Mouse (Mus musculus): ENCODE data around the gene Kiss1r.
"Not testable (repeated sequence)": the region's sequence is repeated elsewhere in the genome, so short reads cannot be mapped to it uniquely, and the experiment has no call there.

Kiss1r gene

GRCm38 (mm10) chr10:79916808-79917531 is at the start of gene Kiss1r:
Gene Kiss1r, plus strand, starts transcription at chr10:79916971.
- peak; percentile 89 for DNase-seq (ENCODE audit: low read depth, low spot score)

GRCm38 (mm10) chr10:79871845-79872244 is 44.9 kb upstream of the Kiss1r start:
- DNase-seq (ENCODE audit: low read depth, low spot score) = peak; percentile 62

- no peak for DNase-seq (ENCODE audit: low read depth, low spot score)
Observed at GRCm38 (mm10) chr10:79872862-79873261, 43.9 kb upstream of the Kiss1r start.

GRCm38 (mm10) chr10:79873313-79873712 is 43.5 kb upstream of the Kiss1r start:
- peak; percentile 34 for DNase-seq (ENCODE audit: low read depth, low spot score)

DNA sequence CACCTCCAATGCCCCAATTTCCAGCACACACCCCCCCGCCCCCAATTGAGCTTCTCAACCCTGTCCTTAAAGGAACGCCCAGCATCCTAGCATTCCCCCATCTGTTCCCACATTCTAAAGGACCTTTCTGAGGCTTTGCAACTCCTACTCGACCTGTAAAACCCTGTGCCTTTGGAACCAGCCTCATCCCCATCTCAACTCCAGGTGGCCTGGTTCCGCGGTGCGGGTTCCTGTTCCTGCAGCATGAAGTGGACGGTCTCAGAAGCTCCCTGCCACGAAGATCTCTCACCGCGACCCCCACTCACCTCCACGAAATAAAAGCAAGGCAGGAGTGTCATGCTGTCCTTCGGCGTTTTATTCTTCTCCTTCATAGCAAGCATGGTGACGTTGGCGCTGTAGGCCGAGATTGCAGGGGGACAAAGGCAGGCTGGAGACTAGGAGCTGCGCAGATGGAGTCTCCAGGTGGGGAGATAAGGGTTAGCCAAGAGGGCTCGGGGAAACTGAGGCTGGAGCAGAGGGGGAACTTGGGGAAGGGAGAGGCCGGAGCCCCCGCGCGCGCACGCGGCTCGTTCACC is 43.0 kb upstream of the Kiss1r start:
- DNase-seq (ENCODE audit: low read depth, low spot score) = peak; percentile 34

- DNase-seq (ENCODE audit: low read depth, low spot score) = peak; percentile 68
Observed at GRCm38 (mm10) chr10:79874290-79874862, 42.4 kb upstream of the Kiss1r start, which contains the start of the genes Prtn3 and Plppr3. Gene Prtn3, plus strand, starts transcription at chr10:79874476. Gene Plppr3, minus strand, starts transcription at chr10:79874634.

DNA sequence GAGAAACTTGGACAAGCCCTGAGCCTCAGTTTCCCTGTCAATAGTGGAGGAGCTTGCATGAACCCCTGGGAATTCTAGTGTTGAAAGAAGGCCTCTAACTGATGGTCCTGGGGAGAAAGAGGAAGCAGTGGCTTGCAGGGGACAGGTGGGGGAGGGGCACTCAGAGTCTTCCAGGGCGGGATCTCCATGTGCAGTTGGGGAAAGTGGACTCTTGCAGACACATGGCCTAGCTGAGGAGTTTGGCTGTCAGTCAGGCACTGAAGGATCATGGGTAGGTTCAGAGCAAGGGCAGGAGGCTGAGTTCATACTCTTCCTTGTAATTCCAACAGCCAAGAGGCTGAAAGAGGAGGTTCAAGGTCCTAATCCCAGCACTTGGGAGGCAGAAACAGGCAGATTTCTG is 39.6 kb upstream of the Kiss1r start:
- DNase-seq (ENCODE audit: low read depth, low spot score) = no peak

DNA sequence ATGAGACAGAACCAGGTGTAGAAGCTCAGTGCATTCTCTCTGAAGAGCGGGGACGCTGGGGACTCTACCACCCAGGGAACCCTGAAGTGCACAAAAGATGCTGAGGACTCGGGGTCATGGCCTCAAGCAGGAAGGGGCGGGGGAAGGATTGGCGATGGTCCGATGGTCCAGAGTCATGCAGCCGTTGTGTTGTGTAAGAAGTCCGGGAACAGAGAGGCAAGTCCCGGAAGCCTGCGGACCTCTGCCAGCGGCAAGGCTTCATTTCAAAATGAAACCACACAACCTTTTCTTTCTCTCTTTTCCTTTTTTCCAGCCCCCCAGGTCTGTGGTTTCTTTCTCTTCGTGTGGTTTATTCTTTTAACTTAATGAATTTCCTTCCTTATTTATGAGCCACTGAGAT is 39.0 kb upstream of the Kiss1r start:
- no peak for DNase-seq (ENCODE audit: low read depth, low spot score)

GRCm38 (mm10) chr10:79879527-79879926 is 37.2 kb upstream of the Kiss1r start:
- no peak for DNase-seq (ENCODE audit: low read depth, low spot score)

GRCm38 (mm10) chr10:79880721-79881120 is 36.0 kb upstream of the Kiss1r start:
- DNase-seq (ENCODE audit: low read depth, low spot score) = peak; percentile 34

- no peak for DNase-seq (ENCODE audit: low read depth, low spot score)
Observed at GRCm38 (mm10) chr10:79881981-79882380, 34.8 kb upstream of the Kiss1r start.

DNA sequence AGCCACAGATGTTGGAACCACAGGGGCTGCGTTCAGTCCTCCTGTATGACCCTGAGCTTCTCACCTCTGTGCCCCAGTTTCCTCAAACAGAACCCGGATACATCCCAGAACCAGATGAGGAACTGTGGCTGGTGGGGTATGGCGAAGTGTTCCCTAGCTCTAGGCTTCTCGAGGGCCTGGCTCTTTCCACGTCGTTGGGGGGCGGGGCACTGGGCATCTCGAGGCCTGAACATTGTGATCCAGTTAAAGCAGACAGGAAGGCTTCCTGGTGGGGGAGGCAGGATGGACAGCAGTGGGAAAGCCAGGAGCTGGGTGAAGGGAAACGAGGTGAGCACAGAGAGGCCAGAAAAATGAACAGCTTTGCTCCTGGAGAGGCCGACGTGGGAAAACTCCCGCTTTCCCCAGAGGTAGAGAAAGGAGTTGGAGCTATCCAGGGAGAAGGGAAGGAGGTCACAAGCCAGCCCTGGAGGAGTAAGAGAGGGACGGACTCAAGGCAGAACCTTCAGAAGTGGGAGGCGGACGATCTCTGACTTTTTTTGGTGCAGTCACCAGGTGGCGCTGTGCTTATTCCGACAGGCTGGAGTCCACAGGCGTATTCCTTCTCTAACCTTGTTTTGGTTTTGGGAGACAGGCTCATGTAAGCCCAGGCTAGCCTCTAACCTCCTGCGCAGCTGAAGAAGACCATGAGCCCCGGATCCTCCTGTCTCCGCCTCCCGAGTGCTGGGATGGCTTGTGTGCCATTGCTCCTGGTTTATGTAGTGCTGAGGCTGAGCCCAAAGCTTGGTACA is 33.3 kb upstream of the Kiss1r start:
- DNase-seq (ENCODE audit: low read depth, low spot score) = peak; percentile 94

GRCm38 (mm10) chr10:79884446-79884845 is 32.3 kb upstream of the Kiss1r start:
- DNase-seq (ENCODE audit: low read depth, low spot score) = no peak

DNA sequence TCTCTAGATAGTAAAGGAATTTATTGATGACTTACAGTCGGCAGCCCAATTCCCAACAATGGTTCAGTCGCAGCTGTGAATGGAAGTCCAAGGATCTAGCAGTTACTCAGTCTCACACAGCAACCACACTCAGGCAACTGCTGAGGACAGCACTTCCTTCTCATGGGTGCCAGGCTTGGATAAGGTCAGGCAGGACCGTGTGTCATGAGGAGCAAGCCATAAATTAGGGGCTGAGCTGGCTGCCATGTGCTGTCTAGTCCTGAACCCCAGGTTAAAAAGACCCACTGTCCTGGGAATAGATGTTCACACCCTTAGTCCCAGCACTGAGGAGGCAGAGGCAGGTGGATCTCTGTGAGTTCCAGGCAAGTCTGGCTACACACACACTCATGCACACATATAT is 31.8 kb upstream of the Kiss1r start:
- DNase-seq (ENCODE audit: low read depth, low spot score) = not testable (repeated sequence)

GRCm38 (mm10) chr10:79886054-79886453 is 30.7 kb upstream of the Kiss1r start, which contains the start of gene Elane:
Gene Elane, plus strand, starts transcription at chr10:79886247.
- no peak for DNase-seq (ENCODE audit: low read depth, low spot score)

- DNase-seq (ENCODE audit: low read depth, low spot score) = no peak
Observed at GRCm38 (mm10) chr10:79886611-79887010, 30.2 kb upstream of the Kiss1r start.

DNA sequence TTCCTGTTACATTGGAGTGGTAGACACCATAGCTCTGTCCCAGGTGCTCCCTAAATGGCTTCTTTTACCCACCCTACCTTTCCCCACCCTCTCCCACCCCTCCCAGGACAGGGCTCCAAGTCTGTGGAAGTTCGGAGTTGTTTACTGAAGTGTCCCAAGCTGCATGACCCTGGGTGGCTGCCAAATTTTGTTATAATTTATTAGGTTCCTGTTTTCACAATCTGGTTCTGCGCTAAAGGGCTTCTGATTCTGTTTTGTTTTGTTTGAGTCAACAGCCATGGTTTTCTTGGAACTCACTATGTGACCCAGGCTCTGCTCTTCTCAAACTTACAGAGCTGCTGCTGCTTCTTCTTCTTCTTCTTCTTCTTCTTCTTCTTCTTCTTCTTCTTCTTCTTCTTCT is 27.4 kb upstream of the Kiss1r start:
- no peak for DNase-seq (ENCODE audit: low read depth, low spot score)

DNA sequence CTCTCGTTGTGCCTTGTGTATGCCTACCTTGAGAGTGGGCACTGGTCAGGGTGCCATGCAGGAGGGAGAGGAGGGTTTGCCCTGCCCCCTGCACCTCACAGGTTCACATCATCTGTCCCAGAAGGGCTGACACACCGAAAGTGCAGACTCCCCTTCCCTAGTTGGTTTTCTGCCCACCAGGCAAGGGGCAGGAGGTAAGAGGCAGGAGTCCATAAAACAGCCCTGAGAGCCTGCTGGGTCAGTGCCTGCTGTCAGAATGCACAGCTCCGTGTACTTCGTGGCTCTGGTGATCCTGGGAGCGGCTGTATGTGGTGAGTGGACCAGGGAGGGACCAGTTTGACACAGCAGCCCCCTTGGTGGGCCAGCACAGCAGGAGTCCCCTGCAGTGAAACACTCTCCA is 26.1 kb upstream of the Kiss1r start, which contains the start of gene Cfd:
Cfd (plus strand) TSS at position 184 of the 400 bp plus-strand sequence.
- DNase-seq (ENCODE audit: low read depth, low spot score) = no peak

GRCm38 (mm10) chr10:79892451-79893118 is 24.2 kb upstream of the Kiss1r start:
- peak; percentile 79 for DNase-seq (ENCODE audit: low read depth, low spot score)

DNA sequence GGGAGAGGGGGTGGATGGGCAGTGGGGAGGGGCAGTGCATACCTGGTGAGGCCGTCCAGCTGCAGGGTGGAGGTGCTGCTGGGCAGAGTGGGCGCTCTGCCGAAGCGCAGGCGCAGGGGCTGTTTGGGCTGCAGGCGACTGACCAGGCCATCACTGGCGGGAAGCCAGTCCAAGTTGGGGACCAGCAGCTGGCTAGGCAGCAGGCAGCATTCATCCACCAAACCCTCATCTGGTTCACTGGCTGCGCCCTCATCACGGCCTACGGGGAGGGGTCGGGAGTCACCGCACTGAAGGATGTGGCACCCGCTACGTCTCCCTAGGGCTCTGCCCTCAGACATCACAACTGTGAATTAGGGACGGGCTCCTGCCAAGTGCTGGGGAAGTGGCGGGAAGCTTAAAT is 20.5 kb upstream of the Kiss1r start:
- no peak for DNase-seq (ENCODE audit: low read depth, low spot score)

DNA sequence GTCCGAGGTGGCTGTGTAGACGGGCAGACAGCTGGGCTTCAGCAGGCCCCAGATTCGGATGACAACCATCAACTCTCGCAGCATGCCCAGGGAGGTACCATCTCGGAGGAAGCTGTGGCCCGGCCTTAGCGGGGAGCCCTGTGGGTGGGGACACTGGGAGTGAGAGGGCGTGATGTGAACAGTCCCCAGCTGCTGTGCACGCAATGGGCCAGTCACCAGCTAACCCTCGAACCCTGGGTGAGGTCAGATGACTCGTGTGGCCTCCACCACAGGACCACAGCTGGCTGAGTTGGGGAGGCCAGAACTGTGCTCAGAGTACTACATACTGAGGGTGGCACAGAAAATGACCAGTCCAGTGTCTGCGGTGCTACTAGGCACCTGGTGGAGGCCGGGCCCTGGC is 20.0 kb upstream of the Kiss1r start:
- no peak for DNase-seq (ENCODE audit: low read depth, low spot score)
